ENCODE assay signal across 12 mouse cellular contexts in the genomic region with DNA sequence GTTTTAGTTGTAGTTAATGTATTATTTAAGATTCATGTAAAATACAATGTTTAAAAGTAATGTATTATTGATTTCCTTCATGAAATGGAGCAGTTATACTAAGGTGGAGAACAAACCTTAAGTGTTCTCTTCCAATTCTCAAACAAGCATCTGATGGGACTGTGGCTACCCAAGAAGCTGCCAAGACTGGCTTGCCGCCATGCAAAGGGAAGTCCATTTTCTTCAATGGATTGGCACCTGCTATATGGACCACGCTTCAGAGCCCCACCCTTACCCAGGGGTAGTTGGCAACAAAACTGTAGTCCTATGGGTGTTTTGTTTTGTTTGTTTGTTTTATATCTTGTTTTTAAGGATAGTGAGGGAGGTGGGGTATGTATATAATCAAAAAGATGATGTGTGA.
"Had no signal": no experiment of that assay in that cellular context is flagged by ENCODE, and none has a peak within 500 bp of the region (broad histone marks: within the 10 kb centered on the region; RNA-seq: fewer than 3 reads in every experiment).

No protein-coding gene starts in this region.

- DNase-seq: retina, postnatal 1 day; right cerebral cortex, adult 18-20 months; right cerebral cortex, postnatal 14 days; right cerebral cortex, postnatal 25 days; right cerebral cortex, postnatal 4 days; spleen, adult 18-20 months; thymus, adult 18-20 months; thymus, adult 2 months; thymus, postnatal 14 days; thymus, postnatal 25 days; thymus, postnatal 36 days; thymus, postnatal 4 days had no signal
